Mouse (Mus musculus) limb, embryonic 12.5 days (tissue): ENCODE data around the gene Obsl1. TPM values are rescaled to one million over a fixed set of nuclear protein-coding genes. Genes with fewer than 3 reads are reported as not detected.
A peak's percentile ranks its signal among the peaks of the same experiment; 100 is the strongest.

ENCODE experiments used
- ATAC-seq: fragments of 200-750 bp; cut with Nextera tagmentation; 2 replicates; pipeline ENCODE4 v1.8.0; 2017; ENCODE audit warnings: low read depth, moderate TSS enrichment; ENCODE audit not compliant: insufficient number of reproducible peaks, insufficient read depth, low FRiP score, low TSS enrichment
- H3K27ac ChIP-seq: fragments of 300-500 bp; sonication (generic); 2 replicates; pipeline ENCODE4 v1.5.1; 2016; ENCODE audit warnings: mild to moderate bottlenecking, moderate library complexity
- H3K27me3 ChIP-seq: fragments of 300-500 bp; sonication (generic); 2 replicates; pipeline ENCODE4 v1.6.1; 2016; ENCODE audit warnings: mild to moderate bottlenecking, moderate library complexity
- H3K36me3 ChIP-seq: fragments of 300-500 bp; sonication (generic); 2 replicates; pipeline ENCODE4 v1.6.1; 2016; ENCODE audit warnings: mild to moderate bottlenecking, moderate library complexity
- H3K4me1 ChIP-seq: fragments of 300-500 bp; sonication (generic); replicated peaks from 2 replicates; pipeline ENCODE4 v1.6.1; 2016
- H3K4me2 ChIP-seq: fragments of 300-500 bp; sonication (generic); 2 replicates; pipeline ENCODE4 v1.6.1; 2016; ENCODE audit warnings: mild to moderate bottlenecking, moderate library complexity
- H3K4me3 ChIP-seq: fragments of 300-500 bp; sonication (generic); replicated peaks from 2 replicates; pipeline ENCODE4 v1.5.1; 2016; ENCODE audit warnings: mild to moderate bottlenecking
- H3K9ac ChIP-seq: fragments of 300-500 bp; sonication (generic); replicated peaks from 2 replicates; pipeline ENCODE4 v1.6.1; 2016; ENCODE audit warnings: mild to moderate bottlenecking, moderate library complexity
- H3K9me3 ChIP-seq: fragments of 300-500 bp; sonication (generic); 2 replicates; pipeline ENCODE4 v1.6.1; 2016; ENCODE audit warnings: mild to moderate bottlenecking, moderate library complexity
- WGBS: fragments of 180-500 bp; shearing (Covaris S2); methylation state at CpG from one replicate; pipeline ENCODE4 v1.1.7; 2016; 5-methylcytosine and 5-hydroxymethylcytosine counted together
- polyA plus RNA-seq: library from polyadenylated mRNA; unstranded; fragments of >200 nt; fragmentation: Nextera tagmentation; extraction: Ambion mirVana; gene quantifications from 2 replicates; pipeline ENCODE4 v1.2.1, GENCODE M21; 2016

The Obsl1 gene
- polyA plus RNA-seq, 1 experiment from 2014 or later = 98.3 TPM

GRCm38 (mm10) chr1:75448937-75449336 is 57.3 kb downstream of the Obsl1 start:
- H3K27me3 ChIP-seq = peaks cover 99% of the 10 kb centered on the region
- H3K36me3 ChIP-seq = no peaks in the 10 kb centered on the region
- H3K9me3 ChIP-seq = no peaks in the 10 kb centered on the region
- H3K4me2 ChIP-seq = peak overlapping the region; percentile 45
- 1% methylated on average over 14 of the region's 14 CpGs for WGBS
- no peak overlapping the region for H3K9ac ChIP-seq
- H3K4me1 ChIP-seq = peaks cover 84% of the 10 kb centered on the region
- H3K4me3 ChIP-seq = no peak overlapping the region
- no peak overlapping the region for H3K27ac ChIP-seq
- no peak for ATAC-seq

DNA sequence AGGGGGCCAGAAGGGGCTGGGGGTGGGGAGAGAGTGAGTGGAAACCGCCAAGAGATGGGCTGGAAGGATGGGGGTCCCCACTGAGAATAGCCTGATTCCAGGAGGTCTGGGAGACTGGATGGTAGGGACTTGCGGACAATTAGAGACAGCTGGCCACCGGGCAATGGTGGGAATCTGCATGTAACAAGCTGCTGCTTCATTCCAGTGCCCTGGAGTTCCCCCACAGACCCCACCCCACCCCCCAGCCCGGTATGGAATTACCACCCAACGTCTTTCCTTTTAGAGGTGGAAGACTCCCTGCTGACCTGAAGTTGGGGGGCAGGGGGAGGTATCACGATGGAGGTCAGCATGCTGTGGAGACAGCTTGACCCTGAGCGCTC is 58.2 kb downstream of the Obsl1 start:
- H3K36me3 ChIP-seq = no peaks in the 10 kb centered on the region
- H3K4me1 ChIP-seq = peaks cover 82% of the 10 kb centered on the region
- H3K9me3 ChIP-seq = no peaks in the 10 kb centered on the region
- ATAC-seq = no peak
- peak overlapping the region; percentile 19 for H3K4me3 ChIP-seq
- under 1% methylated on average over 7 of the region's 7 CpGs for WGBS
- peak overlapping the region; percentile 45 for H3K4me2 ChIP-seq
- H3K9ac ChIP-seq = no peak overlapping the region; the same call in 1 of the 2 replicates
- H3K27me3 ChIP-seq = peaks cover 99% of the 10 kb centered on the region
- no peak overlapping the region for H3K27ac ChIP-seq

GRCm38 (mm10) chr1:75447265-75448051 is 58.8 kb downstream of the Obsl1 start:
- ATAC-seq = no peak
- Histone ChIP-seq H3K4me2 (peak overlapping the region; percentile 47), H3K4me3 (peak overlapping the region; percentile 19), H3K4me1 (peaks cover 80% of the 10 kb centered on the region), H3K9me3 (no peaks in the 10 kb centered on the region), H3K27ac (no peak overlapping the region), H3K36me3 (peaks cover 6% of the 10 kb centered on the region; the same call in 1 of the 2 replicates), H3K9ac (no peak overlapping the region; the same call in 1 of the 2 replicates), H3K27me3 (peaks cover 93% of the 10 kb centered on the region)
- 0% methylated on average over 10 of the region's 10 CpGs for WGBS

- WGBS = 2% methylated on average over 20 of the region's 20 CpGs
- H3K9ac ChIP-seq = 0 out of 2 replicates have a peak overlapping the region, but pooled peaks have one; percentile 14
- H3K4me1 ChIP-seq = peaks cover 80% of the 10 kb centered on the region
- H3K9me3 ChIP-seq = no peaks in the 10 kb centered on the region
- no peak overlapping the region for H3K27ac ChIP-seq
- no peak overlapping the region for H3K4me3 ChIP-seq
- no peak for ATAC-seq
- peaks cover 13% of the 10 kb centered on the region; the same call in 1 of the 2 replicates for H3K36me3 ChIP-seq
- peaks cover 88% of the 10 kb centered on the region for H3K27me3 ChIP-seq
- H3K4me2 ChIP-seq = peak overlapping the region; percentile 47
These were observed 59.6 kb downstream of the Obsl1 start for GRCm38 (mm10) chr1:75446656-75447055.

DNA sequence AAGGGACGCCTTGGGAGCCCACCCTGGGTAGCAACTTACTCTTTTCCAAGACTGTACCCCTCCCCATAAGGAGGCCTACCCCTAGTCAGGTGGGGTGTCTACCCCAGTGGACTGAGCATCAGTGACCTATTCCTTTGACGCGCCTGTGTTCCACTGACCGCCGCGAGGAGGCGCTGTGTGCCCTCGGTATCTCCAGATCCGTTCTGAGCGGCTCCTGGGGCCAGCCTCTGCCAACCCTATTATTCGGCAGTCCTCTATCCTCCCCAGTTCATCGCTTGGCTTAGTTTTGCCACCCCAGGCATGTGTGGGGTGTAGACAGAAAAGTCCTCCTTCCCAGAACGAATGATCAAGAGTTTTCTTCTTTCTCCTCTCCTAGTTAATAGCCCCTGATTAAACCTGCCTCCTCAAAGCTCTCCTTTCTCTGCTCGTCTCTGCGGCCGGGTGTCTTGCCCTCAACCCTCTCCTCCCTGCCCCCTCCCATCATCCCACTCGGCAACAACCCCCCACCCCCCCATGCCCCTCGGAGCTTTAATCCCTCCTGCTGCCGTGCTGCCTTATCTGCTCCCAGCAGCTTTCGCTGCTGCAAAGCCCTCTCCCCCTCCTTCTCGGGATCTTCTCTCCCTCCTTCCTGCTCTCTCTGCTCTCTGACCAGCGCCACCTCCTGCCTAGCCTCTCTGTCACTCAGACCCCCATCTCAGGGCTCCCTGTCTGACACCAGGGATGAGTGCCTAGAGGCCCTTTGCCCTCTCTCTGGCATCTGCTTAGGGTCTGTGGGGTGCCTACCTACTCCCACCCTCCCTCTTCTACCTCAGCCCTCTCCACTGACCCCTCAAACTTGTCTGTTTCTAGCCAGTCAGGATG is 60.3 kb downstream of the Obsl1 start:
- peaks cover 81% of the 10 kb centered on the region for H3K27me3 ChIP-seq
- peak overlapping the region; percentile 16 for H3K4me3 ChIP-seq
- H3K9me3 ChIP-seq = no peaks in the 10 kb centered on the region
- no peak overlapping the region for H3K9ac ChIP-seq
- peaks cover 75% of the 10 kb centered on the region for H3K4me1 ChIP-seq
- ATAC-seq = no peak
- H3K27ac ChIP-seq = no peak overlapping the region
- peaks cover 16% of the 10 kb centered on the region; the same call in 1 of the 2 replicates for H3K36me3 ChIP-seq
- WGBS = 2% methylated on average over 22 of the region's 22 CpGs
- H3K4me2 ChIP-seq = peak overlapping the region; percentile 47

GRCm38 (mm10) chr1:75445141-75445701 is 61.0 kb downstream of the Obsl1 start:
- H3K4me2 ChIP-seq = no peak overlapping the region
- peaks cover 21% of the 10 kb centered on the region; the same call in 1 of the 2 replicates for H3K36me3 ChIP-seq
- no peak for ATAC-seq
- H3K4me3 ChIP-seq = no peak overlapping the region
- WGBS = 11% methylated on average over 9 of the region's 9 CpGs
- peaks cover 74% of the 10 kb centered on the region for H3K27me3 ChIP-seq
- no peak overlapping the region for H3K9ac ChIP-seq
- peaks cover 68% of the 10 kb centered on the region for H3K4me1 ChIP-seq
- no peaks in the 10 kb centered on the region for H3K9me3 ChIP-seq
- no peak overlapping the region for H3K27ac ChIP-seq

DNA sequence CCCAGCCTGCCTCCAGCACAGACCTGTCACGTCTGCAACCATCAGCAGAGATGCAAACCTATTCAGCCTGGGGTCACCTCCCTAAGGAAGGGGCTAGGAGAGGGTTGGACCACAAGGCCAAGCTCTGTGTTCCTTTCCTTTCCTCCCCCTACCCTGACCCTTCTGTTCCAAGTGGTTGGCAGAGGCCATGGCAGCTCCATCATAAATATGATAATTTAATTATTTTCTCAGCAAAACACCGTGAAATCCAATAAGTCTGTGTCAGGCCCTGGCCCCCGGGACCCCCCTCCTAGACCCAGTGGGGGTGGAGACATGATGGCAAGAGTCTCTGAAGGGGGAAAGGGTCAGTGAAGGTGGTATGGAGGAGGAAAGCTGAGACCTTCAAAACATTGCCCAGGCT is 62.0 kb downstream of the Obsl1 start:
- 40% methylated on average over 3 of the region's 3 CpGs for WGBS

GRCm38 (mm10) chr1:75443247-75444024 is 62.8 kb downstream of the Obsl1 start:
- ATAC-seq = no peak
- Histone ChIP-seq H3K4me1 (peaks cover 50% of the 10 kb centered on the region), H3K4me3 (no peak overlapping the region), H3K4me2 (no peak overlapping the region), H3K9me3 (no peaks in the 10 kb centered on the region), H3K27me3 (peaks cover 56% of the 10 kb centered on the region), H3K36me3 (peaks cover 21% of the 10 kb centered on the region; the same call in 1 of the 2 replicates), H3K9ac (peak overlapping the region; percentile 9; the same call in 1 of the 2 replicates), H3K27ac (no peak overlapping the region)
- WGBS = 30% methylated on average over 13 of the region's 13 CpGs

More for the DNA sequence above, 62.0 kb downstream of the Obsl1 start:
- H3K4me2 ChIP-seq = no peak overlapping the region
- H3K9ac ChIP-seq = no peak overlapping the region
- no peak overlapping the region for H3K27ac ChIP-seq
- H3K27me3 ChIP-seq = peaks cover 64% of the 10 kb centered on the region
- no peak overlapping the region for H3K4me3 ChIP-seq
- no peaks in the 10 kb centered on the region for H3K9me3 ChIP-seq
- no peak for ATAC-seq
- H3K4me1 ChIP-seq = peaks cover 58% of the 10 kb centered on the region
- peaks cover 21% of the 10 kb centered on the region; the same call in 1 of the 2 replicates for H3K36me3 ChIP-seq

DNA sequence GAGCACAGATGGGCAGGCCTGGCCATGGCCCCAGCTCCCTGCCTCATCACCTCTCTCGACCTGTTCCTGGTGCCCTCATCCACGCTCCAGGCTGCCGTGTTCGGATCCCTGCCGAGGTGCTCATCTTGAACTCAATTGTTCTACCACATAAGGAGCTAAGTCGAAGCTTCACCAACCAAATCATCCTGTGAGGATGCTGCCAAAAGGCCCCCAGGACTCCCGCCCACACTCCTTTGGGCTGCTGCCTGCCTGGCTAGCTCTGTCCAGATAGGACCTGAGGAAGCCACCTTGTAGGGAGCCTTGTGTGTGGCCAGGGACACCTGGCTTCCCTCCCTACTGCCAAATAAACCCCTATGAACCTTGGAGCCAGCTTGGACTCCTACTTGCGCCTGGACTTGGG is 63.4 kb downstream of the Obsl1 start:
- Histone ChIP-seq H3K4me2 (no peak overlapping the region), H3K27ac (no peak overlapping the region), H3K27me3 (peaks cover 50% of the 10 kb centered on the region), H3K4me1 (peaks cover 44% of the 10 kb centered on the region), H3K9ac (0 out of 2 replicates have a peak overlapping the region, but pooled peaks have one; percentile 8), H3K36me3 (peaks cover 21% of the 10 kb centered on the region; the same call in 1 of the 2 replicates), H3K4me3 (no peak overlapping the region), H3K9me3 (no peaks in the 10 kb centered on the region)
- ATAC-seq = no peak
- 54% methylated on average over 8 of the region's 8 CpGs for whole genome bisulfite sequencing

DNA sequence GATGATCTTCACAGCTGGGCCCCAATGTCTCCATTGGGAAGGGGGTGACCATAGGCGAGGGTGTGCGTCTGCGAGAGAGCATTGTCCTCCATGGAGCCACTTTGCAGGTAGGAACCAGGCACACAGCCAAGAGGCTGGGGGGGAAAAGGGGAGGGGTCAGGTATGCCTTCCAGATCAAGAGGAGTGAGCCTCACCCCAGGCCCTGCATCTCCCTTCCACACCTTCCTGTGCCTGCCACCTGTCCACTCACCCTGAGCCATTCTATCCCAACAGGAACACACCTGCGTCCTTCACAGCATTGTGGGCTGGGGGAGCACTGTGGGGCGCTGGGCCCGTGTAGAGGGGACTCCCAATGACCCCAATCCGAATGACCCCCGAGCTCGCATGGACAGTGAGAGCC is 64.1 kb downstream of the Obsl1 start:
- Histone ChIP-seq H3K4me1 (peaks cover 43% of the 10 kb centered on the region), H3K36me3 (peaks cover 21% of the 10 kb centered on the region; the same call in 1 of the 2 replicates), H3K9me3 (no peaks in the 10 kb centered on the region), H3K4me3 (no peak overlapping the region), H3K9ac (no peak overlapping the region), H3K27me3 (peaks cover 43% of the 10 kb centered on the region), H3K27ac (no peak overlapping the region), H3K4me2 (no peak overlapping the region)
- ATAC-seq = no peak
- WGBS = 82% methylated on average over 9 of the region's 9 CpGs
